In the genomic region with DNA sequence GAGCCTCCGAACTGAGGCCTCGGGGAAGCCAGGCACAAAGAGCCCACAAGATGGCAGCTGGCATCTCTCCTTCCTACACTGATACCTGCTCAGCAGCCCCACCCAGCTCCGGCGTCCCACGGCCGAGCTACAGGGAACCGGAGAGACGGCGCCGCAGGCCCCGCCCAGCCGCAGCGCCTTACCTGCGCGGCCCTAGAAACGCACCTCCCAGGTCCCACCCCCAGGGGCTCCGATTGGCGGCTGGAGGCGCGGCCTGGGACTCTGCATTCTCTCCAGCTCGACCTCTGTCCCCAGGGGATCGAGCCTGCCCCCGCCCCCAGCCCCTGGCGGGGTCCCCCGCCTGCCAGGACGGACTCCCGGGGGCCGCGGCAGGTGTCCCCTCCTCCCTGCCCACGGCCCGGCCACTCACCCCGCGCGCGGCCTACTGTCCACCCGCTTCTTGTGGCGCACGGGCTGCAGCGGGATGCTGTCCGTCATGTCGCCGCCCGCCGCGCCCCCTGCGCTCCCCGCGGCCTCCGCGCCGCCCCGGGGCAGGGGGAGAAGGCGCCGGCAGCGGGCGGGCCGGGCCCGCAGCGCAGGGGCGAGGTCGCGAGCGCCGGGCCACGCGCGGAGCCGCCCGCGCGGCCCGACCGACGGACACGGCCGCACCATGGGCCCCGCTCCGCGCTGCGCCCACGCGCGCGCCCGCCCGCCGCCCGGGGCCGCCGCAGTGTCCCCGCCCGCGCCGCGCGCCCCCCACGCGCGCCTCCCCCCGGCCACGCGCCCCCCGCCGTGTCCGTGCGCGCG, we compare ENCODE assay signal across 9 mouse cellular contexts. TPM values are rescaled to one million over a fixed set of nuclear protein-coding genes. Genes with fewer than 3 reads are reported as not detected.
DNase-seq lines count a peak whose midpoint lies in the region; ATAC-seq and TF ChIP-seq lines count a peak whose summit lies in the region.
"Had no signal": no experiment of that assay in that cellular context is flagged by ENCODE, and none has a peak within 500 bp of the region (broad histone marks: within the 10 kb centered on the region; RNA-seq: fewer than 3 reads in every experiment).

No protein-coding gene starts in this region.

- no peak overlapping the region for H3K27ac ChIP-seq in embryonic fibroblast, embryonic 13.5 days (ENCODE audit: insufficient read depth, low read length)
- peak overlapping the region; percentile 72 for H3K27ac ChIP-seq in heart, embryonic 15.5 days
- H3K27ac ChIP-seq in liver, adult 2 months (replicated peaks; ENCODE audit: insufficient read depth, low read depth, low read length), result peak overlapping the region; percentile 77

- peak; percentile 93 for DNase-seq in A20 (ENCODE audit: low read depth, low spot score)
- DNase-seq in adrenal gland, postnatal 4 days (ENCODE audit: low spot score in 2 of 2), result peak; percentile 31 to 57
- DNase-seq in kidney, postnatal 10 days, result peak; percentile 90
- DNase-seq in liver, adult 2 months (ENCODE audit: extremely low read depth, low read depth, low spot score), result peak; percentile 77
- DNase-seq in neural tube, embryonic 10.5 days (ENCODE audit: extremely low spot score, low spot score), result peak; percentile 78
- DNase-seq in testis, postnatal 10 days (ENCODE audit: low spot score), result peak; percentile 82

- 2% methylated on average over 37 of the region's 108 CpGs for WGBS in heart, embryonic 15.5 days
- WGBS in liver, adult 2 months, result 13% methylated on average over 99 of the region's 108 CpGs

- peak overlapping the region; percentile 94 for H3K4me2 ChIP-seq in heart, embryonic 15.5 days

- ATAC-seq in heart, embryonic 15.5 days (replicated peaks; ENCODE audit: insufficient number of reproducible peaks, insufficient read depth, low FRiP score, low read depth), result peak; percentile 73

- TF ChIP-seq POLR2A in embryonic fibroblast, embryonic 13.5 days (IDR thresholded peaks at IDR 0.05; ENCODE audit: low read depth, low read length), result no peak
- TF ChIP-seq POLR2A in liver, adult 2 months (IDR thresholded peaks at IDR 0.05; ENCODE audit: extremely low read depth, insufficient read depth, low read length), result 0 out of 2 replicates have a peak, but pooled peaks have one; percentile 33

- H3K4me1 ChIP-seq in embryonic fibroblast, embryonic 13.5 days (ENCODE audit: control insufficient read depth, insufficient read depth, low read length), result no peaks in the 10 kb centered on the region
- peaks cover 14% of the 10 kb centered on the region; the same call in 1 of the 2 replicates for H3K4me1 ChIP-seq in heart, embryonic 15.5 days (replicated peaks)
- peaks cover 6% of the 10 kb centered on the region for H3K4me1 ChIP-seq in liver, adult 2 months (ENCODE audit: control insufficient read depth, insufficient read depth, low read length)

- no peaks in the 10 kb centered on the region for H3K36me3 ChIP-seq in heart, embryonic 15.5 days
- no peaks in the 10 kb centered on the region for H3K36me3 ChIP-seq in liver, adult 2 months (ENCODE audit: control insufficient read depth, insufficient read depth, low read length)

- TF ChIP-seq CTCF in embryonic fibroblast, embryonic 13.5 days (IDR thresholded peaks at IDR 0.05; ENCODE audit: borderline replicate concordance, insufficient read depth, low read length), result no peak
- peak; percentile 12; the same call in 1 of the 2 replicates for TF ChIP-seq CTCF in liver, adult 2 months (IDR thresholded peaks at IDR 0.05; ENCODE audit: low read depth, low read length)

- H3K4me3 ChIP-seq in embryonic fibroblast, embryonic 13.5 days (ENCODE audit: insufficient read depth, low read length), result peak overlapping the region; percentile 77
- peak overlapping the region; percentile 72 for H3K4me3 ChIP-seq in heart, embryonic 15.5 days
- peak overlapping the region; percentile 86 for H3K4me3 ChIP-seq in liver, adult 2 months (ENCODE audit: insufficient read depth, low read depth, low read length)

- no peaks in the 10 kb centered on the region for H3K9me3 ChIP-seq in heart, embryonic 15.5 days (replicated peaks)

- H3K9ac ChIP-seq in heart, embryonic 15.5 days, result peak overlapping the region; percentile 83
- peak overlapping the region; percentile 94 for H3K9ac ChIP-seq in liver, adult 2 months (ENCODE audit: low read depth, low read length)

- 0 out of 2 replicates have a peak, but pooled peaks cover 5% of the 10 kb centered on the region for H3K27me3 ChIP-seq in heart, embryonic 15.5 days
- no peaks in the 10 kb centered on the region for H3K27me3 ChIP-seq in liver, adult 2 months (ENCODE audit: control insufficient read depth, insufficient read depth, low read length)

- no peaks in the 10 kb centered on the region; the same call in 1 of the 2 replicates for H3K79me2 ChIP-seq in liver, adult 2 months (ENCODE audit: control insufficient read depth, insufficient read depth, low read length)

RNA-seq across cellular contexts. Expression of a gene that starts 0.7 kb away (rescaled TPM):
- total RNA-seq in adrenal gland, postnatal 4 days (2021), result 10 to 100 TPM; 85.3 to 88.5 TPM
- 13.8 and 18.6 TPM in 2 replicates for polyA plus RNA-seq in embryonic fibroblast, embryonic 13.5 days (2011; ENCODE audit: insufficient read length, low read depth, missing spikeins)
- 13.8 and 20.1 TPM in 2 replicates for polyA plus RNA-seq in heart, embryonic 15.5 days (2015; fragmentation: Nextera tagmentation; extraction: Ambion mirVana)
- total RNA-seq in liver, adult 2 months (2014; rRNA removed), result 28.9 and 33.7 TPM in 2 replicates
- 43.3 and 49.3 TPM in 2 replicates for polyA plus RNA-seq in liver, adult 2 months (2012; rRNA removed)
- total RNA-seq: MEL had no signal

RNA-seq across cellular contexts. Expression of a gene that starts 26.3 kb away (rescaled TPM):
- under 1 TPM; 0.31 to 0.59 TPM for total RNA-seq in adrenal gland, postnatal 4 days (2021)
- polyA plus RNA-seq in embryonic fibroblast, embryonic 13.5 days (2011; ENCODE audit: insufficient read length, low read depth, missing spikeins), result not detected in 2 replicates
- polyA plus RNA-seq in heart, embryonic 15.5 days (2015; fragmentation: Nextera tagmentation; extraction: Ambion mirVana), result 0.87 and 1.0 TPM in 2 replicates
- not detected in 2 replicates for total RNA-seq in liver, adult 2 months (2014; rRNA removed)
- polyA plus RNA-seq in liver, adult 2 months (2012; rRNA removed), result not detected in 2 replicates
- total RNA-seq: MEL had no signal
